Mouse (Mus musculus): ENCODE measurements around the gene Xpnpep1. TPM values are rescaled to one million over a fixed set of nuclear protein-coding genes. Genes with fewer than 3 reads are reported as not detected.
A peak's percentile ranks its signal among the peaks of the same experiment; 100 is the strongest.

The Xpnpep1 gene
- polyA plus RNA-seq, 1 experiment from 2014 or later, result 159 TPM

DNA sequence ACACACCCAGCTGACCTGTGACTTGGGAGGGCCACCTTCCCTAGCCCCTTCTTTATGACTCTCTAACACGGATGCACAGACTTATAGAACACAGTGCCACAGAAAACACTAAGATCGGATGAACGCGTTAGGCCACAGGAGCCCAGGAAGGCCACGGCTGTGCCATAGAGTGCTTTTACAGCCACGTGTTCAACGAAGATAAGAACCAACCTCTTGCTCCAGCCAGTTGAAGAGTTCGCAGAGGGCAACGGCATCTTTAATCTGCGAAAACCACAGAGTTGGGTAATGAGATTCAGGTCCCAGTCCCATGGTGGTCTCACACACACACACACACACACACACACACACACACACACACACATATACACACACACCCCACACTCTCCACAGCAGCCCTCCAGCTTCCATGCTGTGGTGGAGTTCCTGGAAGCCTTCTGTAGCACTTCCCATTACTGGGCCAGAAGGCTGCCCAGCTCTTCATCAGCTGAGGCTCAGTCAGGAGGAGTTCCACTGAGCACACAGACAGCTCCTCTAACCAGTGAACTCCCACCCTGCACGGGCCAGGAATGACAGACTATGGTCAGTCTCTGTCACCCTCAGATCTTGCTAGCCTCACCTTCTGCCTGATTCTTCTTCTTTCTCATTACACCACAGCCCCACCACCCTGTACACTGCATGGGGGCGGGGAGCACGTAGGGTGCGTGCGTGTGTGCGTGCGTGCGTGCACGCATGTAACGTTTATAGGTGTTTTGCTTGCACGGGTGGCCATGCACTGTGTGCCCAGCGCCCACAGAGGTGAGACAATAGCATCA is 36.3 kb downstream of the Xpnpep1 start:
- no peak overlapping the region for H3K4me3 ChIP-seq
- peaks cover 93% of the 10 kb centered on the region for H3K36me3 ChIP-seq (replicated peaks)

DNA sequence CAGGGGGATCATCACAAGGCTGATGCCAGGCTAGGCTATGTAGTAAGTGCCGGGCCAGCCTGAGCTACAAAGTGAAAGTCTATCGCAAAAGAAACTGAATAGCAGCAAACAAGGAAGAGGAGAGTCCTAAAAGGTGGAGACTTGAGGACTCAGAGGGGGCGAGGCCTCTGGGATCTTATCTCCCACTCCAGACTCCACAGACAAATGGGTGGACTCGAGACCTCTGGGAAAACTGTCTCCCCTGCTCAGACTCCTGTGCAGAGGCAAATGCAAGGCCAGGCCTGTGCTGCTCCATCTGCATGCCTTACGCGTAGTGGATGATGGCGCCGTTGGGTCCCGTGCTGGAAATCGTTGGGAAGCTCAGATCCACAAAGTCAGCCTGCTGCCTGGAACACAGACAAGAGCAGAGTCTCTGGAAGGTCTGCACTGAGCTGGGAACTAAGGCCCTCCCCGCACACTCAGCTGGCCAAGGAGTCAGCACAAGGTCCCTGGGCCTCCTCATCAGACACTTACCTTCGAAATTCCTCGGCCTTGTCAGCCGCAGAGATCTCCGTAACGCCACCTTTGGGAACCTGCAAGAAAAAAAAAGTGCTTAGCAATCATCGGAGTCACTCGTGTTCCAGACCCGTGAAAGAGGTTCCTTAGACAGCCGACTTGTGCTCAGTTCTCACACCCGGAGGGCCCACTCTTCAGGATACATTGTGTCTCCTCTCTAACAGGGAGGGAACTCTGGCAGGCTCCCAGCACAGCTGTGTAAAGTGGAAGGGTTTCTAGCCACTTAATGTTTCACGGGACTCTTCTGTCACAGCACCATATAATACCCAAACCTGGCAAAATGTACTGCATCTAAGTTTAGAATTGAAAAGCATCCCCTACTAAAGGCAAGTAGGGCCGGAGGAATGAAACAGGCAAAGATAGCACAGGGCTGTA is 37.6 kb downstream of the Xpnpep1 start:
- no peak overlapping the region for H3K4me3 ChIP-seq
- 94% methylated on average over 23 of the region's 23 CpGs for WGBS
- H3K4me1 ChIP-seq, result no peaks in the 10 kb centered on the region
- H3K27ac ChIP-seq (replicated peaks), result no peak overlapping the region
- DNase-seq (ENCODE audit: low spot score), result no peak
- no peaks in the 10 kb centered on the region for H3K9me3 ChIP-seq
- peaks cover 99% of the 10 kb centered on the region for H3K36me3 ChIP-seq (replicated peaks)
- no peaks in the 10 kb centered on the region for H3K27me3 ChIP-seq (replicated peaks; ENCODE audit: low read depth, poor library complexity, severe bottlenecking)

More for the DNA sequence above, 36.3 kb downstream of the Xpnpep1 start:
- H3K4me1 ChIP-seq, result peaks cover 8% of the 10 kb centered on the region
- no peak overlapping the region for H3K27ac ChIP-seq (replicated peaks)
- no peak for DNase-seq (ENCODE audit: low spot score)
- no peaks in the 10 kb centered on the region for H3K27me3 ChIP-seq (replicated peaks; ENCODE audit: low read depth, poor library complexity, severe bottlenecking)
- no peaks in the 10 kb centered on the region for H3K9me3 ChIP-seq
- WGBS, result 97% methylated on average over 22 of the region's 22 CpGs

DNA sequence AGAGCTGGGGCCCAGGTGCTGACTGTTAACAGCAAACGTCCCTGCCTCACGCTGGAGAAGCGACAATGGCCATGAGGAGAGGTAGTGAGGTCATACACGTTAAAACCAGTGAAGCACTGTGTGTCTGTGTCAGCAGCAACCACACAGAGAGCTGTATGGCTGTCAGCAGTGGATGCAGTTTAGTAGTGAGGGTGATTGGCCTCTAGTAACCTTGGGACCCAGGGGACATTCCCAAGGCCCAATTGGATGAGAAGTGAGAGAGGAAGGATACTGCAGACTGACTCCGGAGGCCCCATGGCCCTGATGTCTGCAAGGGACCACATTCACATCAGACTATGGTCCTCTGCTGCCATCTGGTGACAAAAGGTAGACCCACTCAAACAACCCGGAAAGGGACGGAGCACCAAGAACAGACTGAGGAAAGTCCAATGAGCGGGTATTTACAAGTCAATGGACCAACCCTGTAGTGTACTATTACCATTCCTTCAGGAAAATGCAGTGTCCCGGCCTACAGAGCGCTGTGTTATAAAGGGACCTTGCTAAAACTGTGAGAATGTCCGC is 47.1 kb downstream of the Xpnpep1 start:
- Histone ChIP-seq H3K36me3 (replicated peaks) (peaks cover 72% of the 10 kb centered on the region), H3K27me3 (replicated peaks; ENCODE audit: low read depth, poor library complexity, severe bottlenecking) (no peaks in the 10 kb centered on the region), H3K4me1 (no peaks in the 10 kb centered on the region), H3K4me3 (no peak overlapping the region), H3K27ac (replicated peaks) (no peak overlapping the region), H3K9me3 (no peaks in the 10 kb centered on the region)
- DNase-seq (ENCODE audit: low spot score), result peak; percentile 43
- 81% methylated on average over 11 of the region's 11 CpGs for WGBS

DNA sequence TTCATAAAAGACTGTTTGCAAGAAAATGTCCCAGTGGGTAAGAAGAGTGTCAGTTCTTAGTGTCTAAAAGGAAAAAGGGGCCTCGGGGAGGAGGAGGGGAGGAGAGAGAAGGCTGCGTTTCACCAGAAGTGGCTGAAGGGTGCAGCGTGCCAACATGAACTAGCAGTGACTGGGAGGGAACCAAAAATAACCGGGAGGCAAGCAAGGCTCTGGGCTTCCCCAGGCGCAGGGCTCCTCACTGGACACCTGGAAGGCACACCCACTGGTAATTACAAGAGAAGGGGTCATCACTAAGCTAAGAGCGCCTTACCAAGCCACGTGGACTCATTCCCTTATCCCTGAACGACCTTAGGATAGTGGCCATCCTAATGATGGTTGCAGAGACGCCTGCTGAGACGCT is 48.1 kb downstream of the Xpnpep1 start:
- Histone ChIP-seq H3K4me1 (no peaks in the 10 kb centered on the region), H3K9me3 (no peaks in the 10 kb centered on the region), H3K27me3 (replicated peaks; ENCODE audit: low read depth, poor library complexity, severe bottlenecking) (no peaks in the 10 kb centered on the region), H3K4me3 (no peak overlapping the region), H3K27ac (replicated peaks) (no peak overlapping the region), H3K36me3 (replicated peaks) (peaks cover 62% of the 10 kb centered on the region)
- 93% methylated on average over 10 of the region's 10 CpGs for WGBS
- no peak for DNase-seq (ENCODE audit: low spot score)

DNA sequence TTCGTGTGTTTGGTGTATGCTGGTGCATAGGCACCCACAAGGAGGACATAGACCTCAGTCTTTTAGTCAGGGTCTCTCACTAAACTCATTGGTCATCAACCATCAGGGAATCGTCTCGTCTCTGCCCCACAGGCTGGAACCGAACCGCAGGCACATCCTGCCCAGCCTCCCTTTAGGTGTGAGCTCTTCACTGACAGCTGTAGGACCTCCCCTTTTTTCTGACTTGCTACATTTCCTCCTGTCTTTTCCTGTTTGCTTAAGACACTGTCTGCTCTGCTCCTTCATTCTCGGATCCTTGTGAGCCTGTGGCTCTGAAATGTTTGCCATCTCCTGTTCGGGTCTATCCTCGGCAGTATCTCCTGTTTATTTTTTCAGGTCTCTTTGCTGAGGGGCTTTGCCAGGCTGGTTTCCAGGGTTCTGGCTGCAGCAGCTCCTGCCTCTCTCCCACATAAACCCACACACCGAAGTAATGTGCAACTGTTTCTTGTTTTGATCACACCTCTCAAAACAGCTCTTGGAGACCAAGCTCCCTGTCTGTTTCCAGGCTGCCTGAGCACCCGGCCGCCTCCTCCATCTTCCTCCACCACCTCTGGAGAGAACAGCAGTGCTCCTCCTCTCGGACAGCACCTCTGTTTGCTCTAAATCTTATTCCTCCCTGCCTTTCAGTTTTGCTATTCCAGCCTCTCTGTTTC is 60.8 kb downstream of the Xpnpep1 start:
- Histone ChIP-seq H3K27me3 (replicated peaks; ENCODE audit: low read depth, poor library complexity, severe bottlenecking) (no peaks in the 10 kb centered on the region), H3K4me3 (no peak overlapping the region), H3K9me3 (no peaks in the 10 kb centered on the region), H3K27ac (replicated peaks) (no peak overlapping the region), H3K4me1 (peaks cover 3% of the 10 kb centered on the region; the same call in 1 of the 2 replicates), H3K36me3 (replicated peaks) (no peaks in the 10 kb centered on the region)
- no peak for DNase-seq (ENCODE audit: low spot score)
- WGBS, result 77% methylated on average over 12 of the region's 12 CpGs

DNA sequence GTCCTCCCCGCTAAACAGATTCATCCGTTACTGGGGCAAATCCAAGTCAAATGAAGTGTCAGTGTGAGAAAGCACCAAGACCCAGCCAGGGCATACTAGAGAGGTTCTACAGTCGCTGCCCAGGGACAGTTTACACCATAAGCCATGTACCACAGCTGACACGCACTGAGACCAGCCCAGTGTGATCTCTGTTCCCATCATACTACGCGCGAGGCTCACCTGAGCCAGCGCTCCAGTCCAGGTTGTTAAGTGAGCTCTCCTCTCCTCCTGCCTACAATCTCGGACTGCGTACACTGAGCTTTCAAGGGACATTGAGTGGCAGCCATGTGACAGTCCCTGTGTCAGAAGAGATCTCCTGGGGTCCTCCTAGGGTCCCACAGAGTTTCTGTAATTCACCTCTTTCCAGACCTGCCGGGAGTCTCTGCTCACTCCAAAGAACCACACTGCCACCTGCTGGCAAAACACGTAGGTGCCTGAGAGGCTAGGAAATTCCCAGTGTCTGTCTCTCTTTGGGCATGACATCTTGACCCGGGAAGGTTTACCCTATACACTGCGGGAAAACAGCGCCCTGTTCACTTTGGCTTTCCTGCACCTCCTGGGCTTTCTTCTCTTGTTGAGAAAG is 64.3 kb downstream of the Xpnpep1 start:
- no peaks in the 10 kb centered on the region for H3K36me3 ChIP-seq (replicated peaks)
- peak; percentile 79 for DNase-seq (ENCODE audit: low spot score)
- WGBS, result 48% methylated on average over 15 of the region's 15 CpGs

DNA sequence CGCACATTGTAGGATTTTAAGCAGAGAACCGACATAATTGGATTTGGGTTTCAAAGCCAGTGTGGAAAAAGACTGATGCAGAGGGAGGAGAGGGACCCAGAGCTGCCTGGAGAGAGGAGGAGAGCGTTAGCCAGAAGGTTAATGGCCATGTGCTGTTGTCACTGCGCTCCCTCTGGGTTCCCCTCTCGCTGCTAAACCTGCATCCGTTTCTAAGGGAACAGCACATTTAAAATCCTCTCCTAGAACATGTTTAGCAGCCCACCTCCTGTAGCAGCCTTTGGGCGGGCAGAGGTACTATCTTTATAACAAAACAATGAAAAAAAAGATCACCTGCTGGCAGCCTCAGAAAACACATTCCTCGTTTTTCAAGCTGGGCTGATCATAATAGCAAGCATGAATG is 73.7 kb downstream of the Xpnpep1 start:
- DNase-seq (ENCODE audit: low spot score), result no peak
- Histone ChIP-seq H3K4me3 (no peak overlapping the region), H3K4me1 (no peaks in the 10 kb centered on the region), H3K27me3 (replicated peaks; ENCODE audit: low read depth, poor library complexity, severe bottlenecking) (no peaks in the 10 kb centered on the region), H3K36me3 (replicated peaks) (no peaks in the 10 kb centered on the region), H3K9me3 (no peaks in the 10 kb centered on the region), H3K27ac (replicated peaks) (no peak overlapping the region)
- WGBS, result 53% methylated on average over 8 of the region's 8 CpGs

More for the DNA sequence above, 64.3 kb downstream of the Xpnpep1 start:
- H3K9me3 ChIP-seq, result no peaks in the 10 kb centered on the region
- H3K27ac ChIP-seq (replicated peaks), result no peak overlapping the region
- no peak overlapping the region for H3K4me3 ChIP-seq
- no peaks in the 10 kb centered on the region for H3K27me3 ChIP-seq (replicated peaks; ENCODE audit: low read depth, poor library complexity, severe bottlenecking)
- H3K4me1 ChIP-seq, result peaks cover 3% of the 10 kb centered on the region; the same call in 1 of the 2 replicates

DNA sequence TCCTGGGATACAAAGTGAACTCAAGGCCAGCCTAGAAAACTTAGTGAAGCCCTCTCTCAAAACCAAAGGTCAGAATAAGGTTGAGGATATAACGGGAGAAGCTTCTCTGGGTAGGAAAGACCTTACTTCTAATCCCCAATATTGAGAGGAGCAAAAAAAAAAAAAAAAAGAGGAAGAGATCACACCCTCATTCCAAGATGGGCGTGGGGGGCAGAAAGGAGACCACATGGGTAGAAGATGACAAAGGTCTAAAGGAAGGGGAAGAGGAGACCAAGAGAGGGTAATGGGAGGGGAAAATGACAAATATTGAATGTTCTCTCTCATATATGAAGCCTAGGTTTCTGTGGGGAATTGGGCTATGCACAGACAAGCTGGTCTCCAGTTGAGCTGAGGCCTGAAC is 77.3 kb downstream of the Xpnpep1 start:
- no peaks in the 10 kb centered on the region for H3K27me3 ChIP-seq (replicated peaks; ENCODE audit: low read depth, poor library complexity, severe bottlenecking)
- WGBS, result 89% methylated on average over 2 of the region's 2 CpGs
- no peaks in the 10 kb centered on the region for H3K9me3 ChIP-seq
- no peaks in the 10 kb centered on the region for H3K36me3 ChIP-seq (replicated peaks)
- no peak overlapping the region for H3K27ac ChIP-seq (replicated peaks)
- DNase-seq (ENCODE audit: low spot score), result no peak
- no peaks in the 10 kb centered on the region for H3K4me1 ChIP-seq
- H3K4me3 ChIP-seq, result no peak overlapping the region

DNA sequence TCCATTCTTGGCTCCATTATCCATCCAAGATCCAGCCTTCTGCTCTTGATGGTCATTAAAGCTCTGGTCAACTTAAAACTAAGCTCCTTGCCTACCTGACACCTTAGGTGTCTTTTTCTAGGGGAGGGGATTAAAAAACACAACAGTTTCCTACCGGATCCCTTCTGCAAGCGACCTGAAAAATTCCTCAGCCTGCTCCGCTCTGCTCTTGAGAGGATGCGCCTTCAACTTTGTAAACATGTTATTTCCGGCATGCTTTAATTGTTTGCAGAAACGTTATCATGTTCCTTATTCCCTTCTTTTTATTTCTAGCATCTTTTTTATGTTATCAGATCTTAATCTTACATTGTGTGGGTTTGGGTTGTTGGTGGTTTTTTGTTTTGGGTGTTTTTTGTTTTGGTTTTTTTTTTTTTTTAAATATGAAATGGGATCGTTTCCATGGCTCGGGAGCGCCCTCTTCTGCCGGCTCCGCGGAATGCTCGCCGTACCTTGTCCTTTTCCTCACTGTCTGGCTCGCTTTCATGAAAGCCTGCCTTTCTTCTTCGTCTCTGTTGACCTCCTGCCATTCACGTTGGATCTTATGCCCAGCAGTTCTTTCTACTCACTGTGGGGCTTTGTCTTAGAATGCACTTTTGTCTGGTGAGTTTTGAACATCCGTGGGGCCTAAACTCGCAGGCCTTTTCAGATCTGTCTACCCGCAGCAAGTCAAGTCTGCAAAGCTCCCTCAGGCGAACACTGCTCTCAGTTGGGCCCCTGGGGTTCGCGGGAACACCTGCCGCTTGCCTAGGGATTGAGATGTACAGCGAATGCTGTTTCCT is 117.1 kb downstream of the Xpnpep1 start:
- H3K4me3 ChIP-seq, result peak overlapping the region; percentile 42
- WGBS, result 12% methylated on average over 25 of the region's 25 CpGs
- H3K27me3 ChIP-seq (replicated peaks; ENCODE audit: low read depth, poor library complexity, severe bottlenecking), result no peaks in the 10 kb centered on the region
- H3K9me3 ChIP-seq, result 0 out of 2 replicates have a peak, but pooled peaks cover 2% of the 10 kb centered on the region
- peak; percentile 75 for DNase-seq (ENCODE audit: low spot score)
- peak overlapping the region; percentile 66; the same call in 1 of the 2 replicates for H3K27ac ChIP-seq (replicated peaks)
- peaks cover 7% of the 10 kb centered on the region for H3K4me1 ChIP-seq
- no peaks in the 10 kb centered on the region for H3K36me3 ChIP-seq (replicated peaks)

DNA sequence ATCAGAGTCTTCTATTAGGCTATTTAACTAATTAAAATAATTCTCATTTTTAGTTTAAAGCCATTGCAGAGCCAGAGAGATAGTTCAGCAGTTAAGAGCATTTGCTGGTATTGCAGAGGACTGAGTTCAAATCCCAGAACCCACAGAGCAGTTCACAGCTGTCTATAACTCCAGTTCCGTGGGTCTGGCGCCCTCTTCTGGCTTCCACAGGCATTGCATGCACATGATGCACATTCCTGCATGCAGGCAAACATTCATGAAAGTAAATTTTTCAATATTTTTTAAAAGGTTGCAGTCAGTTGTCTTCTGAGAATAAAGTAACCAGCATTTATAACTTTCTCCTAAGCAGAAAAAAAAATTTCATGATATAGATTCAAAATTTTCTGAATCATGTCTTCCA is 135.8 kb downstream of the Xpnpep1 start:
- H3K27ac ChIP-seq (replicated peaks), result no peak overlapping the region
- 42% methylated on average over 2 of the region's 2 CpGs for WGBS
- no peaks in the 10 kb centered on the region for H3K9me3 ChIP-seq
- no peaks in the 10 kb centered on the region for H3K36me3 ChIP-seq (replicated peaks)
- no peak overlapping the region for H3K4me3 ChIP-seq
- DNase-seq (ENCODE audit: low spot score), result no peak
- no peaks in the 10 kb centered on the region for H3K4me1 ChIP-seq
- no peaks in the 10 kb centered on the region for H3K27me3 ChIP-seq (replicated peaks; ENCODE audit: low read depth, poor library complexity, severe bottlenecking)

DNA sequence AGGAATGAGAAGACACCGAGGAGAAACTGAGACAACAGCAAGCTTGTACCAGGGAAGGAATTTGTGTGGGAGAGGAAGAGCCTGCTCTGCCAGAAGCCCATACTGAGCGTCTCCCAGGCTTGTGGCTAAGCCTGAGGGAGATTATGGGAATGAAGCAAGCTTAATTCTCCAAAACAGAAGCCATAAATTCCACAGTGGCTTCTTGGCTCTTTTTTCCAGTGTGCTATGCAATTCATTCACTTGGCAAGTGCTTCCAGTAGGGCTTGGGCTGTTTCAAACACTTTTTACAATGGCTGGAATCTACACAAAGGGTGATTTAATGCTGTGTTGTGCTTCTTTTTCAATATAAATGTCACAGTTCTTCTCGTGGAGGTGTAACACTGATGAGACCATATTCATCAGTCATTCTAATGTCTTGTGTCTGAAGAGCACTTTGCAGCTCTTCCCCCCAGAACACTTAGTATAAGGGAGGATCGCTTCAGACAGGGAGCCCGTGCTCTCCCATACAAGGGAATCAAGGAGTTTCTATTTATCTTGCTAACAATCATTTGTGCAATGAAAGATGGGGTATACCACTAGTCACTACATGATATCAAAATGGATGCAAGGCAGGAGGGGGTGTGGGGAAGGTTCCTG is 148.1 kb downstream of the Xpnpep1 start:
- WGBS, result 79% methylated on average over 5 of the region's 5 CpGs
- Histone ChIP-seq H3K36me3 (replicated peaks) (no peaks in the 10 kb centered on the region), H3K9me3 (no peaks in the 10 kb centered on the region), H3K27ac (replicated peaks) (no peak overlapping the region), H3K4me3 (no peak overlapping the region), H3K4me1 (no peaks in the 10 kb centered on the region), H3K27me3 (replicated peaks; ENCODE audit: low read depth, poor library complexity, severe bottlenecking) (no peaks in the 10 kb centered on the region)
- DNase-seq (ENCODE audit: low spot score), result no peak
